9 mouse cellular contexts compared by ENCODE assay signal in genomic region chr4:139669847-139670246, GRCm38 (mm10). TPM values are rescaled to one million over a fixed set of nuclear protein-coding genes. Genes with fewer than 3 reads are reported as not detected.
DNase-seq lines count a peak whose midpoint lies in the region; ATAC-seq and TF ChIP-seq lines count a peak whose summit lies in the region.
"Had no signal": no experiment of that assay in that cellular context is flagged by ENCODE, and none has a peak within 500 bp of the region (broad histone marks: within the 10 kb centered on the region; RNA-seq: fewer than 3 reads in every experiment).

No protein-coding gene starts in this region.

- no peaks in the 10 kb centered on the region for H3K36me3 ChIP-seq in midbrain, postnatal 0 days (ENCODE audit: insufficient read depth, low read length)

- DNase-seq in right cerebral cortex, adult 18-20 months: peak; percentile 22
- DNase-seq in right cerebral cortex, postnatal 36 days (ENCODE audit: low spot score in 2 of 2): no peak
- DNase-seq in adrenal gland, postnatal 36 days: peak; percentile 61 to 77
- DNase-seq in induced T-regulatory cell, adult 2 months (ENCODE audit: low read depth): peak; percentile 79
- peak; percentile 36 to 49 for DNase-seq in left cerebral cortex, postnatal 25 days (ENCODE audit: low spot score in 2 of 2)
- DNase-seq in midbrain, postnatal 0 days (ENCODE audit: low spot score): peak; percentile 77
- peak; percentile 36 for DNase-seq in testis, postnatal 14 days (ENCODE audit: low spot score)

- ATAC-seq in midbrain, postnatal 0 days (ENCODE audit: low FRiP score): no peak

- no peak overlapping the region for H3K4me2 ChIP-seq in midbrain, postnatal 0 days (ENCODE audit: low read depth, low read length, poor library complexity, severe bottlenecking)

- intact Hi-C loops in left cerebral cortex, postnatal 25 days (cut with DNase I): loop anchor here (1.0 kb wide), 1 partner anchor 26 kb away; no protein-coding TSS in a partner anchor

- no peaks in the 10 kb centered on the region for H3K4me1 ChIP-seq in embryonic fibroblast, embryonic 13.5 days (ENCODE audit: control insufficient read depth, insufficient read depth, low read length)
- no peaks in the 10 kb centered on the region for H3K4me1 ChIP-seq in midbrain, postnatal 0 days (ENCODE audit: insufficient read depth, low read length)

- no peak overlapping the region for H3K4me3 ChIP-seq in embryonic fibroblast, embryonic 13.5 days (ENCODE audit: insufficient read depth, low read length)
- H3K4me3 ChIP-seq in midbrain, postnatal 0 days (ENCODE audit: low read depth, low read length): no peak overlapping the region

- 16% methylated on average over 6 of the region's 6 CpGs for WGBS in midbrain, postnatal 0 days

- no peak for TF ChIP-seq POLR2A in embryonic fibroblast, embryonic 13.5 days (IDR thresholded peaks at IDR 0.05; ENCODE audit: low read depth, low read length)

- no peaks in the 10 kb centered on the region for H3K27me3 ChIP-seq in midbrain, postnatal 0 days (ENCODE audit: insufficient read depth, low read length)

- peak; percentile 95 for TF ChIP-seq CTCF in embryonic fibroblast, embryonic 13.5 days (IDR thresholded peaks at IDR 0.05; ENCODE audit: borderline replicate concordance, insufficient read depth, low read length)
- TF ChIP-seq CTCF in midbrain, postnatal 0 days (IDR thresholded peaks at IDR 0.05): peak; percentile 84

- no peak overlapping the region for H3K9ac ChIP-seq in midbrain, postnatal 0 days (replicated peaks; ENCODE audit: low read length, poor library complexity, severe bottlenecking)

- H3K27ac ChIP-seq in embryonic fibroblast, embryonic 13.5 days (ENCODE audit: insufficient read depth, low read length): no peak overlapping the region
- no peak overlapping the region for H3K27ac ChIP-seq in midbrain, postnatal 0 days (ENCODE audit: low read depth, low read length)

- H3K9me3 ChIP-seq in midbrain, postnatal 0 days (ENCODE audit: low read length): no peaks in the 10 kb centered on the region

RNA-seq across cellular contexts. Expression of gene Tas1r2, which starts 16.5 kb away (rescaled TPM):
- total RNA-seq in adrenal gland, postnatal 36 days (2021): not detected
- polyA plus RNA-seq in embryonic fibroblast, embryonic 13.5 days (2011; ENCODE audit: insufficient read length, low read depth, missing spikeins): not detected in 2 replicates
- not detected for total RNA-seq in left cerebral cortex, postnatal 25 days (2021)
- not detected in 2 replicates for total RNA-seq in midbrain, postnatal 0 days (2014; rRNA removed)
- not detected in 2 replicates for polyA plus RNA-seq in midbrain, postnatal 0 days (2015; fragmentation: Nextera tagmentation; extraction: Ambion mirVana)
- total RNA-seq: gastrocnemius, postnatal 4 days had no signal

RNA-seq across cellular contexts. Expression of gene Aldh4a1, which starts 47.2 kb away (rescaled TPM):
- total RNA-seq in adrenal gland, postnatal 36 days (2021): 100 to 1,000 TPM in 1 of 2 experiments, 10 to 100 TPM in 1; 57.8 to 136 TPM
- 27.0 and 40.9 TPM in 2 replicates for polyA plus RNA-seq in embryonic fibroblast, embryonic 13.5 days (2011; ENCODE audit: insufficient read length, low read depth, missing spikeins)
- total RNA-seq in left cerebral cortex, postnatal 25 days (2021): 10 to 100 TPM; 15.9 to 17.3 TPM
- total RNA-seq in midbrain, postnatal 0 days (2014; rRNA removed): 30.0 and 36.8 TPM in 2 replicates
- 25.2 and 28.1 TPM in 2 replicates for polyA plus RNA-seq in midbrain, postnatal 0 days (2015; fragmentation: Nextera tagmentation; extraction: Ambion mirVana)

Comparison
In these comparisons a context has a peak if more than half of its experiments do, and no peak if none do; other contexts are left out.
1. DNase-seq: peak in right cerebral cortex, adult 18-20 months (single experiment), adrenal gland, postnatal 36 days (2 of 2), induced T-regulatory cell, adult 2 months (single experiment), left cerebral cortex, postnatal 25 days (2 of 2), midbrain, postnatal 0 days (single experiment) and testis, postnatal 14 days (single experiment); none in right cerebral cortex, postnatal 36 days (0 of 2).